Mouse (Mus musculus): Measurements from ENCODE around the gene Nol12.

Nol12 gene

DNA sequence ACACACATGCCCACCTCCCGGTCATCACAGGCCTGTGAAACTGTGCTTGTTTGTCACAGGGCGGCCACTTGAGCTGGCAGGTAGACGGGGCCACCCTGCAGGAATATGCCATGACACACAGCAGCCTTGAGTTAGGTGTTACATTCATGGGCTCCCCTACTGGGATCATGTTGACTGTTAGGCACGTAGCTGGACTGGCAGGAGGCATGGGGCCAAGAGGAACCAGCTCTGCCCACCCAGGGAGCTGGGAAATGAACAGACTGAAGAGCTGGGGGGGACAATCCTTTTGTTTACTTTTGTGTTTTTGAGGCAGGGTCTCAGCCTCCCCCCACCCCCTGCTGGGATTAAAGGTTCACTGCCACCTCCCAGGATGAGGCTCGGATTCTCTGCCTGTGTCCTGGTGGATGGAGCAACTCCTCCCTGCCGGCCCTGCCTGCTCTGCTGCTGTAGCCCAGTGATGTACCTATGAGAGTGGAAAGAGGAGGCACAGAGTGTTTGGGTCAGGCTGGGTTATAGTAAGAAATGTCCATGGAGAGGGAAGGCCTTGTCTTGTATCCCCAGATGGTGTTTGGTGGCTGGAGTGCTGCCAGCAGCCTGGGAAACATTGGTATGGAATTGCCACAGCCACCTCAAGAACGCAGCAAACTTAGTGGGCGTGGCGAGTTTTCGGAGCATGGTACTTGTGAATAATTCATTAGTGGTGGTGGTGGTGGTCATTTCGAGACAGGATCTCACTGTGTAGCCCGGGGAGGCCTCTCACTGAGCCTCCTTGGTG is 18.5 kb upstream of the Nol12 start:
- DNase-seq (ENCODE audit: low read depth, low spot score), result no peak

DNA sequence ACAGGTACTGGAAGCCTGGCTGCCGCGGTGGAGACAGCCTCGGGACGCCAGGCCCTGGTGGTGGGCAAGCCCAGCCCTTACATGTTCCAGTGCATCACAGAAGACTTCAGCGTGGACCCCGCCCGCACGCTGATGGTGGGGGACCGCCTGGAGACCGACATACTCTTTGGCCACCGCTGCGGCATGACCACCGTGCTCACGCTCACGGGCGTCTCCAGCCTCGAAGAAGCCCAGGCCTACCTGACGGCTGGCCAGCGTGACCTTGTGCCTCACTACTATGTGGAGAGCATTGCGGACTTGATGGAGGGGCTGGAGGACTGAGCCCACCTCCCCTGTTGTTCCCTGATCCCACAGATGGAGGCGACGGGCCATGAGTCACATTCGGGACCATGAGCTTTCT is 16.6 kb upstream of the Nol12 start:
- DNase-seq (ENCODE audit: low read depth, low spot score), result no peak

DNA sequence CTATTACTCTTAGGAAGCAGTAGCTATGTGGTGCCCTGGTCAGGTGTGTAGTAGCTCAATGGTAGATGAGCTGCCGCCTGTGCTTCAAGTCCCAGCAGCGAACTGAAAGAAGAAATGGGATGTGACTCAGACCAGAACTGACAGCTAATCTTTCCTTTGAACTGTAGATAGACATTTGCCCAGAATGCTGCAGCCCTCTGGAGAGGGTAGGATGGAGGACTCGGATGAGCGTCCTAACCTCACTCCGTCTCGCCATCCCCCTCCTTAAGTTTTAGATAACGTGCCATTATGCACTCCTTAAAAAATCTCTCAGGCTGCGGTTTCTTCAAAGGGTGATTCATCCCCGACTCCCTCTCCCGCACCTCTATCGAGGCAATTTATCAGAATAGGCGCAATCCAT is 14.8 kb upstream of the Nol12 start:
- no peak for DNase-seq (ENCODE audit: low read depth, low spot score)

DNA sequence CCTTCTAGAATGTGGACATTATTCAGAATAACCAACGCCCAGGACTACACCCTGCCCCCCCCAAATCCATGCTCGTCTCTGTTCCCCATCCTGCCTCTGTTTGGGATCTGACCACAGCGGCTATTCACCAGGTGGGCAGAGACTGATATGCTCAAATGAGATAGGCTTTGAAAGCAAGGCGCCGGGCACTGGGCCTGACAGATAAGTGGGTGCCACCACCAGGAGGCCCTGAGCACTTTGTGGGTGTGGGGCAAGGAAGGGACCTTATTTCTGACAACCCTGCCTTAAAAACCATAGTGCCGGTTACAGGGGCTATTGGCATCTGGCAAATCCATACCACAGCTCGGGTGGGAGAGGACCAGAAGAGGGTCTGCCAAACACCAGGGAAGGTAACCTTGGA is 12.0 kb upstream of the Nol12 start:
- DNase-seq (ENCODE audit: low read depth, low spot score), result no peak

DNA sequence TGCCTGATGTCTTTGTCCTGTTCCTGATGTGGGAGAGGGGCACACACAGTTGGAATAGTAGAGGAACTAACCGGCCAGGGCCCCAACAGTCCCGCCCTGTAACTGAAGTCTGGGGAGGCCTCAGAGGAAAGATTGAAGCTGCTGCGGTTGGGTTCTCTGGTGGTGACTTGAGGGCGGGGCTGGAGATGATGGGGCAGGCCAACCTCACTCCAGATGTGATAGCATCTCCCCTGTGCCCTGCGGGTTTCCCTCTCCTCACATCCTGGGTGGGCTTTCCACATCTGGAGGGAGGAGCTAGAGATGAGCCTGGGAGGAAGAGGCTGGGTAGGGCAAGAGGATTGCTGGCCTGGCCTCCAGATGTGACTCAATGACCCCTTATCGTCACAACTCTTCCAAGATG is 11.1 kb upstream of the Nol12 start:
- no peak for DNase-seq (ENCODE audit: low read depth, low spot score)

DNA sequence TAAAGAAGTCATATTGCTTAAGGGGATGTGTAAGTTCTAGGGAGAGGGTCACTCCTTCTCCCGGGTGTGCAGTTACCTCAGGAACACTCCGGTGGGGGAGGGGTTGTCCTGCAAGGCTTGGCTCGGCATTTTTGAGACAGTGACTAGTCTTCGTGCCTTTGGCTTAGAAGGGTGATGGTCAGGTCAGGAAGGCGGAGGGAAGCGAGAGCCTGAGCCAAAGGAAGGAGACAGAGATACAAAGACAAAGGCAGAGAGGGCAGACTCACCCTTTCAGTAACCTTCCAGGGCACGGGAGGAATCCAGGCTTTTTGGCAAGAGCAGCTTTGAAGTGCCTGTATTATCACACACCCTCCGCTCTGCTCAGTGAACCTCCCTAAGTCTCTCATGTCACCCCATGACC is 9.6 kb upstream of the Nol12 start:
- DNase-seq (ENCODE audit: low read depth, low spot score), result no peak

DNA sequence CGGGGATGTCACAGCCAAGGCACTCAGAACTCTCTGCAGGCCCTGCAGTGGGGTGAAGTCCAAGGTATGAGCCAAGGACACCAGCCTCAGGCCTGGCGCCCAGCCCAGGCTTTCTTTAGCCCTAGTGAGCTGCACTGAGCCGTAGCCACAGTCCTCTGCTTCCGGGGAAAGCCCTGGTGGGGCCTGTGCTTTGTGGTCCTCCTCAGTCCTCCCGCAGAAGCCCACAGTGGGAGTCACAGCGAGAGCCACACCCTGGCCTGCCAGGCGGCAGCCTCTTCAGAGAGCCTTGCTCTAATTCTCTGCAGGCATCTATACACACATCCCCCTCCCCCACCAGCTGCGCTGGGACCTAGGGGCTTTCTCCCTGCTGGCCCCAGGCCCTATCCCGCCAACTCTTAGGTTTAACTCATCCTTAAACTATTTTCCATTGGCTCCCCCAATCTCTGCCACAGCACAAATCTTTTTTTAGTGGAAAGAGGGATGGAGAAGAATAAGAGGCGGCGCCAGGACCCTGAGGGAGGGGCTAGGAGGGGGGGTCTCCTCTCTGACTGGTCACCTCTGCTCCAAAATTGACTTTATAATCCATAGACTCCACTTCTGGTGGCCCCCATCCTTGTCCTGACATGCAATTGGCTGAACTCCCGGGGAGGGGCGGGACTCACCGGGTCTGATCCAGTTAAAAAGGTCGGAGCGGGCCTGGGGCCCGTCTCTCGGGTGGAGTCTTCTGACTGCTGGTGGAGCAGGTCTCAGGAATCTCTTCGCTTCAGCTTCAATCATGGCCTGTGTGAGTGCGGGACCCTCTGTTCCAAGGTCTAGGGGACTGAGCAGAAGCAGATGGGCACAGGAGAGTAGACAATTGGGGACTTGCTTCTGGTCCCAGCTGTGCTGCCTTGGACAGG is 8.5 kb upstream of the Nol12 start, which contains the start of gene Lgals1:
Lgals1 (plus strand) TSS at position 705 of the 899 bp plus-strand sequence.
- no peak for DNase-seq (ENCODE audit: low read depth, low spot score)

DNA sequence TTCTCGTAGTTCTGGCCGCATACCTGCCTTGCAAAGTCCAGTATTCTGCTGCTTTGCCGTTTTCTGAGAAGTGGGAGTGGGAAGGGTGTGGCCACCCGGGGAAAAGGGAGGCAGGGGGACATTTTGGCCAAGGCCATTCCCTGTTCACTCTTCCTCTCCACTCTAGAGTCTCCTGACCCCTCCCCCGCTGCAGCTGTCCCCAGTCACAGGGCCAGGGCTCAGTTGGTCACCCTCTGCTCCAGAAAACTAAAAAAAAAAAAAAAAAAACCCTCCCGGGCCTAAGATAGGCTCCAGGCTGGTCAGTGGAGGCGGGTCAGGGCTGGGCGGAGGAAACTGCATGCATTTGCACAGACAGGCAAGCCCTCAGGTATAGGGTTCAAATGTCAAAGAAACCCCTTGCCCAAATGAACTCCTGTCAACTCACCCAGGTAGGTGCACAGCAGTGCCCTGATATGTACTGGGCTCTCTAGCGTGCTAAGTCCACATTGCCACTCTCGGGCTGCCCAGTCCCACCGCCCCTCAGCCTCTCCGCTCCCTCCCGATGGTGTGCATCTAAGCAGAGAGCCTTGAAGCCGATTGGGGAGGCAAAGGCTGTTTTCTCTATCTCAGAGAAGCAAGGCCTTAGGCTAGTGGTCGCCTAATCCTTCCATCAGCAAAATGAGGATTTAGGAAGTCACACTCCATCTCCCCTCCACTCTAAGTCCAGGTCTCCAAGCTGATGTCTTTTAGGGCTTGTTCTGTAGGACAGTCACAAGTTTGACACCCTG is 7.5 kb upstream of the Nol12 start:
- DNase-seq (ENCODE audit: low read depth, low spot score), result no peak

DNA sequence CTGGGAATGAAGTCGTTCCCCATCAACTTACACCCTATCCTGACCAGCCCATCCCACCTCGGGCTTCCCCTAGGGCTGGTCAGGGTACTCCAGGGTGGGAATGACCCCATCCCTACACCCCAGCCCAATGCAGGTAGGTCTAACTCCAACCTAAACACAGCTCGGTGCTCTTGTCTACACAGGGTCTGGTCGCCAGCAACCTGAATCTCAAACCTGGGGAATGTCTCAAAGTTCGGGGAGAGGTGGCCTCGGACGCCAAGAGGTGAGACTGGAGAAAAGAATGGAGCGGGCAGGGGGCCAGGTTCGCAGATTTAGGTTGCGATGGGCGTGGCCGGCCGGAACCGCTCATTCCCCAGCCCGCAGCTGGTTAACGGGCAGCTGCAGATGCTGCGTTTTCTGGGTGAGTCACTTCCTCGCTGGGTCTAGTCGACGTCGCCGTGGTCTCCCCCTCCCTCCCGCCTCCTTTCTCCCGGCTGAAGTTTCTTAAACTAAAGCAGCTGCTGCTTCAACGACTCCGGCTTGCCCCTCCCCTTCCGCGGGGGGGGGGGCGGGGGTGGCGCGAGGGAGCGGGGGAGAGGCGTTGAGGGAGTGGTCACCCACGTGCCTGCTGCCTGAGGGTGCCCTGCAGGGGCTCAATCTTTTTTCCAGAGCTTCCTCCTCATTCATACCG is 6.8 kb upstream of the Nol12 start:
- DNase-seq (ENCODE audit: low read depth, low spot score), result no peak

DNA sequence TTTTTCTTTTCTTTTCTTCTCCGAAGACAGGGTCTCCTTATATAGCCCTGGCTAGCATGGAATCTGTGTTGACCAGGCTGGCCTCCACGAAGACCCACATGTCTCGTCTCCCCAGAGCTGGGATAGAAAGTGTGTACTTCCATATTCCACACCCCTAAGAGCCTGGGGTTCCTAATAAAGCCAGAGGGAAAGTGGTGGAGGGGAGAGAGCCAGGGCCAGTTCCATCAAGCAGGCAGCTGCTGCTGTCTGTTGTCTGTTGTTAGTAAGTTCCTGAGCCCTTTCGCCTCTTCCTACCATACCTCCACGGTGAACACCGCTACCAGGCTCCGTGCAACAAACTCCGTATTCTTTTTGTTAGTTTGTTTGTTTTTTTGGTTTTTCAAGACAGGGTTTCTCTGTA is 6.2 kb upstream of the Nol12 start:
- no peak for DNase-seq (ENCODE audit: low read depth, low spot score)

DNA sequence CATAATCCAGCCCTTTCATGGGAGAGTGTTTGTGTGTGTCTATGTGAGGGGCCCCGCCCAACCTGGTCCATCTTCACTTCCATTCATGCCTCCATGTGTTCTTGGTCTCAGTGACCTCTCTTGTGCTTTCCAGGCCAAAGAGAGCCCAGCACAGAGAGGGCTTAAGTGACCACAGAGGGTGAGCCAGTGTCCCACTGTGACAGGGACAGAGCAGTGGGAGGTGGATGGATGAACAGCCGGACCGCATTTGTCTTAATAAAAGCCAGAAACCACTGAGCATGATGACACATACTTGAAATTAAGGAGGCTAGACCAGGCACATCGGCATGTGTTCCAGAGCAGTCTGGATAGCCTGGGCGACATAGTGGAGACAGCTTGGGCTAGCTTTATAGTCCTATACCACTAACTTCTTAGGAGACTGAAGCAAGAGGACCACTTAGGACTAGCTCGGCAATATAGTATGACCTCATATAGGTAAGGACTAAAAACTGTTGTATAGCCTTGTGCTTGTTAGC is 4.5 kb upstream of the Nol12 start:
- DNase-seq (ENCODE audit: low read depth, low spot score), result no peak

DNA sequence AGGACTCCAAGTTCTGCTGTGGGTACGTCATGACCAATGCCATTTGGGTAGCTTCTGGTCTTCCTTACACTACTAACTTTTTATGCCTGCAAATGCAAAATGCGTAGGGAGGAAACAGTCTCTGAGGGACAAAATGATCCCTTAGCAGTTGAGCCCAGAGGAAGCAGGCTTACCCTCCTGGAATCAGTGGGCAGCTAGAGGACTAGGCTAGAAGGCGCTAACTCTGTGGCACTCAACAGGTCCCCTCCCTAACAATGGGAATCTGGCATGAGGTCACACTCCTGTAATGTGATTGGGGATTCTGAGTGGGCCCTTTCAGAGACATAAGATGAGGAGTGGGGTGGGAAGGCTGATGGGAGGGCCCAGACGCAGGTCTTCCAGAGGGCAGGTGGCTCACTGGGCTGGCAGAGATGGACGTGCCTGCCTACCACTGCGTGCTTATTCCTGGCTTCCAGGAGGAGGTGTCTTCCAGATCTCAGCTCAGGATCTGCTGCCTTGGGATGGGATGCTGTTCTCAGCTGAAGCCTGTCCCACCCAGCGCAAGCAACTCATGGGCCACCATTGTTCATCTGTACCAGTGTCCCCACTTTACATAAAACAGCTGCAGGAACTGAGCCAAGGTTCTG is 3.8 kb upstream of the Nol12 start:
- no peak for DNase-seq (ENCODE audit: low read depth, low spot score)

DNA sequence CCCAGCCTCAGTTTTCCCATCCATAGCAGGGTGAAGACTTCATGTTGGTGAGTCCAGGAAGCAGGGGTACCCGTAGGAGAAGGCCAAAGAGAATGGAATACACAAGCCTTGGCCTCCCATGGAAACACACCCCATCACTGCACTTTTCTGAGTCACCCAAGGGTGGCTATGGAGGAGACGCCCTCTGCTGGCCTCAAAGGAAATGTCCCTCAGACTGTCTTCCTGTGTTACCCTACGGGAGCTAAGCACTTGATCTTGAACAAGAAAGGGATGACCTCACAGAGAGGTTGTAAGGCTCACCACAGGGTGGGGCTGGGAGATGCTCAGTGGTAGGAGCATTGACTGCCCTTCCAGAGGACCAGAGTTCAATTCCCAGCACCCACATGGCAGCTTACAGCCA is 3.2 kb upstream of the Nol12 start:
- no peak for DNase-seq (ENCODE audit: low read depth, low spot score)

DNA sequence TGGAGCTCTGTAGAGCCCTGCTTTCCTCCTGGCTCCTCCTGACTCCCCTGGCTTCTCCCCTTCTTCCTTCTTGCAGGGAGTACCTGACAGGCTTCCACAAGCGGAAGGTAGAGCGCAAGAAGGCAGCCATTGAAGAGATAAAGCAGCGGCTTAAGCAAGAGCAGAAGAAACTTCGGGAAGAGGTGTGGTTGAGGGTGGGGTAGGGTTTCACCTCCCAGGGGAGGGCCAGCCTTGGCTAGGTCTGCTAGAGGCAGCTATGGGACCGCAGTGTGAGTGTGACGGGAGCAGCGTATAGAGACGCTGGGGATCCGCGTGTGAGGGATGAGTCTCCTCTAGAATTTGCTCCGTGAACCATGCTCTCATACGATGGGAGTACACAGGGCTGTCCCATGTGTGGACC is 1.7 kb downstream of the Nol12 start:
- DNase-seq (ENCODE audit: low read depth, low spot score), result no peak

DNA sequence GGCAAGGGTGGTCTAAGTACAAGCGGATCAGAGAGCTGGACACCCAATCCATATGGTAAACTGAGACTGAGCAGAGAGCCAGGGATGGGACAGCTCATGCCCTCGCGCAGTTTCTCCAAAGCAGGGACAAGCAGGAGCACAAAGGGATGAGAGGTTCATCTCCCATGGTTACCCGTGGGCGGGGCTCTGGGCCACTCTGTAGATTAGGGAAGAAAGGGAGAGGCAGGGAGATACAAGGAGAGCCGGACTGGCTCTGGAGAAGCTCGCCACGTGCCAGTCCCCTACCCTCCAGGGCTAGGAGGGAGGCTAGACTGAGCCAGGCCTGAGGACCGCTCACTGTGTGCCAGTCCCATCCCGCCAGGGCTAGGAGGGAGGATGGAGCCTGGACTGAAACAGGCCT is 2.6 kb downstream of the Nol12 start:
- no peak for DNase-seq (ENCODE audit: low read depth, low spot score)

DNA sequence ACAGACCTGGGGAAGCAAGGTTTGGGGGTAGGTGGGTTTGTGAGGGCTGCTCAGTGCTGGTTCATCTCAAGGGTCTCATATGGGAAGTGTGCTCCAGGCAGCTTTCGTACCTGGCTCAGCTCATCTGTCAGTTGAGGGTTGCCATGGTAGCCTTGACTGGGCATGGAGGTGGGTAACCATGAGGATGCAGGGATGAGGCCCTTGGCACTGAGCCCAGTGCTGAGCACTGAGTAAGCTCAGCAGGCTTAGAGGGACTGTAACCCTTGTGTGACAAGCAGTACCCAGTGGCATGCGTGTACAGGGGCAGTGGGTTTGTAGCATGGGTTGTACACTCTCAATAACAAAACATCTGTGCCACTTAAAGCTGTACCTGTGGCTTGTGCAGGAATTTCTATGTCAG is 3.2 kb downstream of the Nol12 start:
- no peak for DNase-seq (ENCODE audit: low read depth, low spot score)

DNA sequence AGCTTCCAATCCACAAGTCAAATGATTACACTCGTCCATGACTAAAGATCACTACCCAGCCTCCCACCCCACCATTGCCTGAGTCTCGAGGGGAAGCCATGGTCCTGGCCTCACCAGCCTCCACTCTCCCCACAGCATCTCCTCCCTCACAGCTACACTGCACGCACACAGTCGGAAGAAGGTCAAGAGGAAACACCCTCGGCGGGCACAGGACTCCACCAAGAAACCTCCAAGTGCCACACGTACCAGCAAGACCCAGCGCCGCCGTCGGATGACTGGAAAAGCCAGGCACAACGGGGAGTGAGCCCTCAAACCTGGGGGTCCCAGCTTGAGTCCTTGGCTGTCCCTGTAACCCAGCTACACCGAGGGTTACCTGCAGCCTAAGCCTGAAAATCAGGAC is 5.6 kb downstream of the Nol12 start:
- DNase-seq (ENCODE audit: low read depth, low spot score), result no peak

DNA sequence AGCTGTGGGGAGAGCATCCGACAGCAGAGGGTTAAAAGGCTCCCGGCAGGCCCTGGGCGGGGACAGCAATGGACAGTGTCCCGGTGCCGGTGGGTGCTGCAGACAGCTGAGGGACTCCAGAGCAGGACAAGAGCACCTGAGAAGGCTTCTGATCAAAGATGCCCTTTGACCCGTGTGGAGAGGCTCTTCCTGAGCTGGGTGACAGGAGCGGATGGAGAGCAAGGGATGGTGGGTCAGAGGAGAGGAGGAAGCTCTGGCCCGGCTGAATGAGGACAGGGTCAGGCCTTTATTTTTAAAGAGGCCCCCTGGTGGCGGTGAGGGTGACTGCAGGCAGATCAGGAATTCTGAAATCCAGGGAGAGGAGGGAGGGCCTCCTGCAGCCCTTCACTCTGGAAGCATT is 7.9 kb downstream of the Nol12 start:
- peak; percentile 75 for DNase-seq (ENCODE audit: low read depth, low spot score)

DNA sequence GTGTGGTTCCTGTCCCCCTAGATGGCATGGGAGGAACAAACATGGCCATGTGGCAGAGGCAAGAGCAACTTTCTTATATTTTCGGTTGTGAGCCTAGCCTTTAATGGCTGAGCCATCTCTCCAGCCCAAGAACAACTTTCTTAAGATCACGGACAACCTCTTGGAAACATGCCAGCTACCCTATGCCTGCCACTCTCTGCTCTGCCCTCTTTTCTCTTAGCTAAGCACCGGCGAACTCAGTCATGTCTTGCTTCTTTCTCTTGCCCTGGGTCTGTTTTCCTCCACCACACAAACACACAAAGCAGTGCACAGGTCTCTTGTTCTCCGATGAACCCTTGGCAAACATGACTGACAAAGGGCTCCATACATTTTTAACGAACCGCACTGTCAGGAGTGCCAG is 11.5 kb downstream of the Nol12 start:
- DNase-seq (ENCODE audit: low read depth, low spot score), result no peak

DNA sequence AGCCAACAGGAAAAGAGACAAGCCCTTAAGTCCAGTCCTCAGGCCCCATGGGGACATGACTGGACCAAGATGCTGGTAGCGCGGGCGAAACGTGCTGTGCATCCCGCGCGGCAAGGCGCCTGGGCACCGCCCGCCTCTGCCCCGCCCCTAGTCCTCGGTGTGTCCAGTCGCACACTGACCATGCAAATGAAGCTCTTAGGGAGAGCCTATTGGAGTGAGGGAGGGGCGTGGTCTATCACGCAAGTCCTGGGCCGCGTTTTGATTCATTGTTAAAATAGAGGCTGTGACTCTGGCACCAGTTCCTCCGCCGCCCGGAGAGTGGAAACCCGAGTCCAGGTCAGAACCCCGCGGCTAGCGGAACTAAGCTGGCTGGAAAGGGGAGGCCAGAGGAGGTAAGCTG is 12.9 kb downstream of the Nol12 start, which contains the start of gene Triobp:
Triobp (plus strand) TSS at position 68 of the 400 bp plus-strand sequence.
- DNase-seq (ENCODE audit: low read depth, low spot score), result peak; percentile 79
